Mouse (Mus musculus) embryonic facial prominence, embryonic 14.5 days (tissue): ENCODE data around the gene Slc24a4. TPM values are rescaled to one million over a fixed set of nuclear protein-coding genes. Genes with fewer than 3 reads are reported as not detected.

Experiments
- ATAC-seq: fragments of 200-750 bp; cut with Nextera tagmentation; 2 replicates; pipeline ENCODE4 v1.8.0; 2017; ENCODE audit warnings: low read depth, moderate number of reproducible peaks, moderate TSS enrichment
- DNase-seq: peaks from one replicate; pipeline ENCODE4 v3.0.0-alpha.2; 2015; ENCODE audit warnings: low spot score
- H3K27ac ChIP-seq: fragments of 300-500 bp; sonication (generic); replicated peaks from 2 replicates; pipeline ENCODE4 v1.5.1; 2014; ENCODE audit warnings: low read depth, mild to moderate bottlenecking, low read length, moderate library complexity
- H3K27me3 ChIP-seq: fragments of 300-500 bp; sonication (generic); replicated peaks from 2 replicates; pipeline ENCODE4 v1.6.1; 2014; ENCODE audit warnings: low read length; ENCODE audit not compliant: control insufficient read depth, insufficient read depth
- H3K36me3 ChIP-seq: fragments of 300-500 bp; sonication (generic); 2 replicates; pipeline ENCODE4 v1.6.1; 2014; ENCODE audit warnings: low read length, mixed read lengths; ENCODE audit not compliant: control insufficient read depth, insufficient read depth
- H3K4me1 ChIP-seq: fragments of 300-500 bp; sonication (generic); 2 replicates; pipeline ENCODE4 v1.6.1; 2014; ENCODE audit warnings: antibody characterized with exemption, low read length; ENCODE audit not compliant: control insufficient read depth, insufficient read depth
- H3K4me2 ChIP-seq: fragments of 300-500 bp; sonication (generic); 2 replicates; pipeline ENCODE4 v1.6.1; 2014; ENCODE audit warnings: low read depth, mild to moderate bottlenecking, low read length, moderate library complexity, mixed read lengths
- H3K4me3 ChIP-seq: fragments of 300-500 bp; sonication (generic); 2 replicates; pipeline ENCODE4 v1.5.1; 2014; ENCODE audit warnings: low read depth, mild to moderate bottlenecking, low read length
- H3K9ac ChIP-seq: fragments of 300-500 bp; sonication (generic); 2 replicates; pipeline ENCODE4 v1.6.1; 2014; ENCODE audit warnings: low read depth, mild to moderate bottlenecking, low read length, moderate library complexity, mixed read lengths
- H3K9me3 ChIP-seq: fragments of 300-500 bp; sonication (generic); 2 replicates; pipeline ENCODE4 v1.6.1; 2016; ENCODE audit warnings: low read length; ENCODE audit not compliant: control insufficient read depth
- WGBS: fragments of 180-500 bp; shearing (Covaris S2); extraction: QIAGEN DNeasy Blood & Tissue Kit; methylation state at CpG from one replicate; pipeline ENCODE4 v1.1.7; 2014; 5-methylcytosine and 5-hydroxymethylcytosine counted together
- polyA plus RNA-seq: library from polyadenylated mRNA; unstranded; fragments of >200 nt; fragmentation: Nextera tagmentation; extraction: Ambion mirVana; gene quantifications from 2 replicates; pipeline ENCODE4 v1.2.1, GENCODE M21; 2014

Gene Slc24a4
- polyA plus RNA-seq, 1 experiment from 2014 or later = 0.65 TPM

GRCm38 (mm10) chr12:102295230-102295629, 166.7 kb downstream of the Slc24a4 start:
- no peaks in the 10 kb centered on the region for H3K36me3 ChIP-seq
- no peak overlapping the region for H3K4me2 ChIP-seq
- no peaks in the 10 kb centered on the region for H3K27me3 ChIP-seq
- H3K9me3 ChIP-seq = no peaks in the 10 kb centered on the region
- H3K4me1 ChIP-seq = peaks cover 13% of the 10 kb centered on the region
- no peak overlapping the region; the same call in 1 of the 2 replicates for H3K9ac ChIP-seq
- H3K4me3 ChIP-seq = no peak overlapping the region
- whole genome bisulfite sequencing = 67% methylated on average over 7 of the region's 7 CpGs
- DNase-seq = peak; percentile 40
- ATAC-seq = no peak
- H3K27ac ChIP-seq = no peak overlapping the region

GRCm38 (mm10) chr12:102295662-102296061, 167.1 kb downstream of the Slc24a4 start:
- peaks cover 13% of the 10 kb centered on the region for H3K4me1 ChIP-seq
- no peaks in the 10 kb centered on the region for H3K9me3 ChIP-seq
- WGBS = 91% methylated on average over 8 of the region's 8 CpGs
- no peak overlapping the region for H3K4me2 ChIP-seq
- H3K36me3 ChIP-seq = no peaks in the 10 kb centered on the region
- ATAC-seq = no peak
- H3K9ac ChIP-seq = no peak overlapping the region; the same call in 1 of the 2 replicates
- H3K27me3 ChIP-seq = no peaks in the 10 kb centered on the region
- no peak overlapping the region for H3K4me3 ChIP-seq
- DNase-seq = no peak
- H3K27ac ChIP-seq = no peak overlapping the region

GRCm38 (mm10) chr12:102296361-102296760, 167.8 kb downstream of the Slc24a4 start:
- DNase-seq (no peak), ATAC-seq (no peak)
- Histone ChIP-seq H3K9me3 (no peaks in the 10 kb centered on the region), H3K36me3 (no peaks in the 10 kb centered on the region), H3K4me2 (no peak overlapping the region), H3K27ac (no peak overlapping the region), H3K9ac (no peak overlapping the region), H3K4me1 (peaks cover 13% of the 10 kb centered on the region), H3K4me3 (no peak overlapping the region), H3K27me3 (no peaks in the 10 kb centered on the region)
- 88% methylated on average over 1 of the region's 1 CpGs for WGBS

- no peaks in the 10 kb centered on the region for H3K36me3 ChIP-seq
- no peak overlapping the region for H3K4me2 ChIP-seq
- DNase-seq (no peak), ATAC-seq (no peak)
- no peaks in the 10 kb centered on the region for H3K27me3 ChIP-seq
- WGBS = 71% methylated on average over 4 of the region's 4 CpGs
- H3K27ac ChIP-seq = no peak overlapping the region
- no peaks in the 10 kb centered on the region for H3K9me3 ChIP-seq
- H3K4me1 ChIP-seq = peaks cover 7% of the 10 kb centered on the region
- no peak overlapping the region for H3K9ac ChIP-seq
- H3K4me3 ChIP-seq = no peak overlapping the region
Measured at GRCm38 (mm10) chr12:102296967-102297366, 168.4 kb downstream of the Slc24a4 start.

GRCm38 (mm10) chr12:102299209-102299608, 170.7 kb downstream of the Slc24a4 start:
- H3K27ac ChIP-seq = no peak overlapping the region
- no peak overlapping the region for H3K4me3 ChIP-seq
- no peak overlapping the region for H3K4me2 ChIP-seq
- 57% methylated on average over 5 of the region's 5 CpGs for WGBS
- peaks cover 21% of the 10 kb centered on the region for H3K4me1 ChIP-seq
- H3K27me3 ChIP-seq = no peaks in the 10 kb centered on the region
- H3K36me3 ChIP-seq = no peaks in the 10 kb centered on the region
- H3K9me3 ChIP-seq = no peaks in the 10 kb centered on the region
- no peak for ATAC-seq
- no peak for DNase-seq
- no peak overlapping the region for H3K9ac ChIP-seq

GRCm38 (mm10) chr12:102301585-102301984, 173.1 kb downstream of the Slc24a4 start:
- WGBS = 92% methylated on average over 1 of the region's 1 CpGs

GRCm38 (mm10) chr12:102302322-102302721, 173.8 kb downstream of the Slc24a4 start:
- Histone ChIP-seq H3K27ac (peak overlapping the region; percentile 44), H3K4me1 (peaks cover 33% of the 10 kb centered on the region), H3K36me3 (no peaks in the 10 kb centered on the region), H3K4me2 (no peak overlapping the region), H3K9me3 (no peaks in the 10 kb centered on the region), H3K9ac (no peak overlapping the region), H3K4me3 (no peak overlapping the region), H3K27me3 (no peaks in the 10 kb centered on the region)
- no peak for ATAC-seq
- no peak for DNase-seq
- WGBS = 80% methylated on average over 9 of the region's 9 CpGs

More at GRCm38 (mm10) chr12:102301585-102301984, 173.1 kb downstream of the Slc24a4 start:
- Histone ChIP-seq H3K27me3 (no peaks in the 10 kb centered on the region), H3K9me3 (no peaks in the 10 kb centered on the region), H3K4me2 (no peak overlapping the region), H3K36me3 (no peaks in the 10 kb centered on the region), H3K27ac (no peak overlapping the region), H3K4me3 (no peak overlapping the region), H3K4me1 (peaks cover 33% of the 10 kb centered on the region), H3K9ac (no peak overlapping the region)
- DNase-seq (no peak), ATAC-seq (no peak)

GRCm38 (mm10) chr12:102302831-102303351, 174.4 kb downstream of the Slc24a4 start:
- Histone ChIP-seq H3K9ac (no peak overlapping the region), H3K4me1 (peaks cover 38% of the 10 kb centered on the region), H3K36me3 (no peaks in the 10 kb centered on the region), H3K27ac (peak overlapping the region; percentile 44), H3K27me3 (no peaks in the 10 kb centered on the region), H3K9me3 (no peaks in the 10 kb centered on the region), H3K4me2 (no peak overlapping the region), H3K4me3 (no peak overlapping the region)
- 28% methylated on average over 4 of the region's 4 CpGs for WGBS
- peak; percentile 69 for ATAC-seq
- peak; percentile 75 for DNase-seq

GRCm38 (mm10) chr12:102303867-102304266, 175.3 kb downstream of the Slc24a4 start:
- peak overlapping the region; percentile 44; the same call in 1 of the 2 replicates for H3K27ac ChIP-seq
- 25% methylated on average over 7 of the region's 7 CpGs for WGBS

More at GRCm38 (mm10) chr12:102303867-102304266, 175.3 kb downstream of the Slc24a4 start:
- peaks cover 45% of the 10 kb centered on the region for H3K4me1 ChIP-seq
- H3K9ac ChIP-seq = no peak overlapping the region
- H3K4me3 ChIP-seq = no peak overlapping the region
- DNase-seq (peak; percentile 54), ATAC-seq (no peak)
- H3K36me3 ChIP-seq = no peaks in the 10 kb centered on the region
- H3K4me2 ChIP-seq = no peak overlapping the region
- H3K9me3 ChIP-seq = no peaks in the 10 kb centered on the region
- H3K27me3 ChIP-seq = no peaks in the 10 kb centered on the region
